Mouse (Mus musculus): ENCODE measurements at regions not wholly inside any gene's neighbourhood (a gene's known extent, or its start where the extent isn't known, plus 50 kb on each side); places are given as distances from the start of the nearest gene placed in this dataset.
A peak's percentile ranks its signal among the peaks of the same experiment; 100 is the strongest.
"Not testable (repeated sequence)": the region's sequence is repeated elsewhere in the genome, so short reads cannot be mapped to it uniquely, and the experiment has no call there.

DNA sequence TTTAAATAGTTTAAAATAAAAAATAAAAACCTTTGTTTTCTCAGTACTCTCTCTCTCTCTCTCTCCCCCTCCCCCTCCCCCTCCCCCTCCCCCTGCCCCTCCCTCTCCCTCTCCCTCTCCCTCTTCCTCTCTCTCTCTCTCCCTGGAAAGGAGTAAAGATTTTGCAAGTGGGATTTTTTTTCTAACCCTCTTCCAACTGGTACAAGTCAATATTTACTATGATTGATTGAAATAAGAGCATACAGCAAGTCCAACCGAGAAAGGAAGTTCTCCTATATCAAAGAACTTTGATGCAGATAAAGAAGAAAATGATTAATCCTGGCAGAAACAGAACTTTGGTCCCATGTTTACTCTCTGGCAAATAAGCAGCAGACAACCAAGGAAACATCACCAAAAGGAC lies 89.0 kb upstream of the Reln start:
- intact Hi-C loops (cut with DNase I): no loop called here
- no peak for DNase-seq

DNA sequence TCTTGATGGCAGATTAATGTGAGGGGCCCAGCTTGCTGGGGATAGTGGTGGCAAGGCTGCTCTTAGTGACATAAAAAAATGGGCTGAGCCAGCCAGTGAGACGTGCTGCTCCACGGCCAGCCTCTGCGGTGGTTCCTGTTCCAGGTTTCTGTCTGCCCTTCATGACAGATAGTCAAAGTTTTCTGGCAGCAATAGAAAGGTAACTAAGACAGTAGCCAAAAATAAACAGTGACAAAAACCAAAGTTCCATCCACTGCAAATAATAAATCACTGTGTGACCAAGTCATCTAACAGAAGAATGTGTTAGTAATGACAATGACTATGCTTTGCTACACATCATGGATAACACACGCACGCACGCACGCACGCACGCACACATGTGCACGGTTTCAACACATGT lies 87.2 kb upstream of the Reln start:
- intact Hi-C loops (cut with DNase I): no loop called here
- DNase-seq: no peak

GRCm38 (mm10) chr5:22425706-22426417 lies 81.4 kb upstream of the Reln start:
- intact Hi-C loops (cut with DNase I); DNase-seq: not testable (repeated sequence)

DNA sequence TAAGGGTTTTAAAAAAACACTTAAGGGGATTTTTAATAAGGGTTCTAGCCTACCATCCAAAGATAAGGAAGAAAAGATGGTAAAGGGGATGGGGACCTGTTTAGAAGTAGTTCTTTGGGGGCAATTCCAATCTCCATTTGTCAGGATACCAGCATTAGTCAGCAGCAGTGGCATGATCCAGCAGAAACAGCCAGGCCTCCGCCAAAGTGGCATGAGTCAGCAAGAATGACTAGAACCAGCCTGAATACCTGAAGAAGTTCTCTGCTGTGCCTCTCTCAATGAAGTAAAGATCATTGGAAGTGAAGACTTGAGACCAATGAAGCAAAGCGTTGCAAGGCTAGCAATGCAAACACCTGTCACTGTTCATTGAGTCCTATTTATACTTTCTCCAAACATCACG lies 71.5 kb upstream of the Reln start:
- no peak for DNase-seq
- intact Hi-C loops (cut with DNase I): no loop called here

DNA sequence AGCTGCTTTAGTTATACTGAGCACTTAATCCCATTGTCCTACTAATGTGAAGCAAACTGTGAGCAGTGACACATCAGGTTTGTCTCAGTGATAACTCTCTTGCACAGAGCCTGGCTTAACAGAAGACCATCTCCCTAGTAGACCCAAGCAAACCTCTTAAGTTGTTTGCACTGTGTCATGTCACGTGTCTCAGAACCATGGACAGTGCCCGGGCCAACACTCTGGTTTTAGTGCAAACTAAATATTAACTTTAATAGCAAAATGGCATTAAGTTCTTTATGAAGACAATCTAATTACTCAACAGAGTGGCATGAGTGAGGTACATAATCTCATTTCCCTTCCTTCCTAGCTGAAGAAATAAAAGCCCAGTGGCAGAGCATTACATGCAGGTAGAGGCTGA lies 54.6 kb upstream of the Reln start:
- DNase-seq: peak in 1 of 2 experiments; percentile 4
- intact Hi-C loops (cut with DNase I): no loop called here

All from heart, postnatal 10 days (tissue).